Mouse (Mus musculus): ENCODE measurements around the gene Litaf.

DNA sequence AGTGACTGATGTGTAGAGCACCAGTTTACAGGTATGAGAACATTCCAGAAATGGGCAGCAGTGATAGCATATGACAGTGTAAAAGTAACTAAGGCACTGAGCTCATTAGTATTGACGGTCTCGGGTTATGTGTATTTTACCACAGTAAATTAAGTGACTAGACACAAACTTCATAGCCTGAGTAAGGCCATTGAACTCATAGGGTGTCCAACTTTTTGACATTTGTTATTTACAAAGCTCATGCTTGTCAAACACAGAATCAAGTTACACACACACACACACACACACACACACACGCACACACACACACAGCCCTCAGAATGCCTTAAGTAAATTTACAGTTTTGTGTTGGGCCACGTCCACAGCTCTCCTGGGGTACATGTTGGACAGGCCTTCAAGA, 126.0 kb downstream of the Litaf start:
- no peak for TF ChIP-seq POLR2A (IDR thresholded peaks at IDR 0.05; ENCODE audit: low read depth, low read length)
- no peak for TF ChIP-seq CTCF (IDR thresholded peaks at IDR 0.05; ENCODE audit: extremely low read depth, insufficient read depth, insufficient read length, insufficient replicate concordance)
